Mouse (Mus musculus) heart, postnatal 0 days (tissue): Measurements from ENCODE around the gene Slc25a28.

ENCODE experiments used
- CTCF ChIP-seq: IDR thresholded peaks from 2 replicates; pipeline ENCODE4 v1.5.1; 2016; ENCODE audit warnings: antibody characterized with exemption, control low read depth, low read depth
- EP300 ChIP-seq: IDR thresholded peaks from 2 replicates; pipeline ENCODE4 v1.6.1; 2016; ENCODE audit warnings: antibody characterized with exemption, low read depth

GRCm38 (mm10) chr19:43655735-43656492 is 18.8 kb downstream of the Slc25a28 start:
- peak; percentile 74 for TF ChIP-seq CTCF
- no peak for TF ChIP-seq EP300
